Mouse (Mus musculus): ENCODE data around the gene Pdk2.

The Pdk2 gene

DNA sequence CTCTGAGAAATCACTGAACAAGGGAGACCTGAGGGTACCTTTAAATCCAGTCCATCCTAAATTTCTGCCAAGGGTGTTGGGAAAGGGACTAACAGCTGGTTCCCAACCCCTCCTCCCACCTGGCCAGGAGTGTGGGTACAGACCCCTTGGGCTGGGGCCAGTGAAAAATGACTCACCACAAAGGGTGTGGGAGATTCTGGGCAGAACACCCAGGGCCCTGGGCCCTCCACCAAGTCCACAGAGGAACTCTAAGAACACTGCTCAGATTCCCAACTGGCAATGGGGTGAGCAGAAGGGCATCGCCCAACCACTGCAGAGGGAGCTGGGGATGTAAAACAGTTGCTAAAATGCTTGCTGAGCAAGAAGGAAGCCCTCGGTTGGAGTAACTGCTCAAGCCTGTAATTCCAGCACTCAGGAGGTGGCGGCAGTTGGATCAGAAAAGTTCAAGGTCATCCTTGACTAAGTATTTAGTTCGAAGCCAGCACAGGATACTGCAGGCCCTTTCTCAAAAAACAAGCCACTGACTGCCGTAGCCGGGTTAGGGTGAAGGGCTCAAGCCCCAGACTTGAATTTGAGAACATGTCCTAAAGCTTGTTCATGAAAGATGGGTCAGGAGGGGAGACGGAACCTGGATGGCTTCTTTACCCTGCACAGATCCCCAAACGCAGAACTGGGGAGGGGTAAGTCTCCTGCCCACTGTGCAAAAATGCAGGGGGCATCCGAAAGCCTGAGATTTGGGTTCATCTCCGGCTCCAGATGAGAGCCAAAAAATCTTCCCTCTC lies 52.2 kb downstream of the Pdk2 start:
- peak; percentile 89 for DNase-seq (ENCODE audit: extremely low read depth, low read depth, low spot score)

DNA sequence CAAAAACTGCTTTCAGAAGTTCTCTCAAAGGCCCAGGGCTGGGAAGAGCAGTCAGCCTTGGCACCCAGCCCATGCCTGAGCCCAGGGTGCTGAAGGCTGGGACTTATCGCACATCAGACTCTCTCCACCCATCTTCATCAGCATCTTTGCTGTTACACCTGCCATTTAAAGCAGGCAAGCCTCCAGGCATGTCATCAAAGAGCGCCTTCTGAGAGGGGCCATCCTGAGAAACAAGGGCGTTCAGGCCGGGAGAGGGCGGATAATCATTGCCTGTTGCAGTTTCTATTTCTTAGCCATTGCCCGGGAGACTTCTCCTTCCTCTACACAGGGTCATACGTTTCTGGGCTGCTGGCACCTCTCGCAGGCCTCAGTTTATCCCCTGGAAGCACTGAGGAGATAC lies 53.3 kb downstream of the Pdk2 start:
- no peak for DNase-seq (ENCODE audit: extremely low read depth, low read depth, low spot score)

DNA sequence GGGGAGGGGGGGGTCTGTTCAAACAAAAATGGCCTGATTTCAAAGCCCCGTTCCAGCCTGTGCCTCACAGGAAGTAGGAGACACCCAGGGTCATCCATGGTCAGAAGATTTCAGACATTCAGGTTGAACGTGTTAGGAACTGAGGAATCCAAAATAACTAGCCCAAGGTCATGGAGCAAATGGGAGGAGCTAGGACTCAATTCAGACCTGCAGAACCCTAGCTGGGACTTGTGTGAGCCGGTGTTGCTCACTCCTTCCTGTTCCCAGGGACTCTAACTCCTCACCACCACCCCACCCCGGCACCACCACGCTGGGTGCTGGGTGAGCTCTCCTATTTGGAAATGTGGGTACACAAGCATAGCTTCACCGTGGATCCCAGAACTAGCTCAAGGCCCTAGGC lies 53.8 kb downstream of the Pdk2 start:
- DNase-seq (ENCODE audit: extremely low read depth, low read depth, low spot score), result peak; percentile 95

DNA sequence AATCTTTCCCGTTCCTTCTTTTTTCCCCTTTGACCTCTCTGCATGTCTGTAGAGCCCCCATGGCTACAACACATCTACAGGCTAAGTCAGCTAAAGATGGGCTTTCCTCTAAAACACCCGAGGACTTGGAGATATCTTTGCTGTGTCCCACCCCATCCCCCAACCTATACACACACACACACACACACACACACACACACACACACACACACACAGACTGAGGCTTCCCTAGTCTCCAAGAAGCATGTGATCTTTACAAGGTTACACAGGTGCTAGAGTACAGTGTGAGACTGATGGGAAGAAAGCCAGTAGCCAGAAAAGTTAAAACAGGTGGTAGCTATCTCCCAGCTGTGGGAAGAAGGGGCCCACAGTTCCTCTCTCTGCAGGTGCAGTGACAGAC lies 54.7 kb downstream of the Pdk2 start:
- no peak for DNase-seq (ENCODE audit: extremely low read depth, low read depth, low spot score)

DNA sequence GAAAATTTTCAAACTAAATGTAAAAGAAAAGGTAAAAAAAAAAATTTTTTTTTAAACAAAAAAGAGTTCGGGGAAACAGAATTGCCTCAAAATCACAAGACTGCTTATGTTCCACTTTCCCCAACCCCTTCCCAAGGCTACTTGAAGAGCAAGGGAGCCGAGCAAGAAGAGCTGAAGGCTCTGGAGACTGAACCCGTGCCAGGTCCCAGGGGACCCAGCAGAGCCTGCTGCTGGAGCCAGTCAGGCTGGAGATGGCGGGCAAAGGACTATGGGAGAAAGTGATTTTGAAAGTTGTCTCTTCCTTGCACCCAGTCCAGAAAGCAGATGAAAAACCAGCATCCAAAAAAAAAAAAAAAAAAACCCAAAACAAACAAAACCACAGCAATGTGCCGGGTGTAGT lies 55.3 kb downstream of the Pdk2 start:
- no peak for DNase-seq (ENCODE audit: extremely low read depth, low read depth, low spot score)

DNA sequence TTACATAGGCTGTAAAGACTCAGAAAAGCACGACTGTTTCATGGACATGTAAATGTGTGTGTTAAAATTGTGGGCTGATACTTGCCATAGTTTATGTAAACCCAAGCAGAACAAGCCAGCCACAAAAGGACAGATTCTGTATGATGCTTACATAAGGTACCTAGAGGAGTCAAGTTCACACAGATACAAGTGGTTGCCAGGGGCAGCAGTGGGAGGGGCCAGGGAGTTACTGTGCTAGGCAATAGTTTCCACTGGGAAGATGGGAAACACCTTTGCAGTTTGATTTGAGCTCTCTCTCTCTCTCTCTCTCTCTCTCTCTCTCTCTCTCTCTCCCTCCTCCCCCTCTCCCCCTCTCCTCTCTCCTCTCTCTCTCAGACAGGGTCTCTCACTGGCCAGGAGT lies 56.0 kb downstream of the Pdk2 start:
- no peak for DNase-seq (ENCODE audit: extremely low read depth, low read depth, low spot score)

DNA sequence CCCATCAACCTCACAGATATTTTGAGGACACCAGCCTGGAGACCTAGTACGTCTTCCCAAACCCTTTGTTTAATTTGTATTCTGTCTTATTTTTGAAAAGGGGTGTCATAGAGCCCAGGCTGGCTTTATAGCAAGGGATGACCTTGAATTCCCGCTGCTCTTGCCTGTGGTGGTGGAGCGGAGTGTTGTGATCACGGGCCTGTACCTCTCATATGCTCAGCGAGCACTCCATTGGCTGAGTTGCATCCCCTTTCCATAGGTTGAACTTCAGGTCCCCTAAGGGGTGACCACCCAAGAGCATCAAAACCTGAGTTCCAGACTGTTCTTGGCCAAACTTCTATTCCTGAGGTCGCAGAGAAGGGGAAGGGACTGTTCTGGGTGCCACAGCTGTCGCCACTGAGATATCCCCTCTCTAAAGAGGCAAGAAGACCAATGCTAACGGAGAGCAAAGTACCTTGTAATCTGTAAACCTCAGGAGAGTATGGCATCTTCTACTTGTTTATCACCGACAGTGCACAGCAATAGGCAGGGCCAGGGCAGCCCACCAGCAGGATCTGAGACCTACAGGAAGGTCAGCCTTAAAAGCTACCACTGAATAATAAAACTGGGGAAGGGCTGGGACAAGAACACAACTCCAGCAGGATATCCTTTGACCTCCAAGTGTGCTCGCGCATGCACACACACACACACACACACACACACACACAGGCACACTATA lies 61.5 kb downstream of the Pdk2 start:
- no peak for DNase-seq (ENCODE audit: extremely low read depth, low read depth, low spot score)

DNA sequence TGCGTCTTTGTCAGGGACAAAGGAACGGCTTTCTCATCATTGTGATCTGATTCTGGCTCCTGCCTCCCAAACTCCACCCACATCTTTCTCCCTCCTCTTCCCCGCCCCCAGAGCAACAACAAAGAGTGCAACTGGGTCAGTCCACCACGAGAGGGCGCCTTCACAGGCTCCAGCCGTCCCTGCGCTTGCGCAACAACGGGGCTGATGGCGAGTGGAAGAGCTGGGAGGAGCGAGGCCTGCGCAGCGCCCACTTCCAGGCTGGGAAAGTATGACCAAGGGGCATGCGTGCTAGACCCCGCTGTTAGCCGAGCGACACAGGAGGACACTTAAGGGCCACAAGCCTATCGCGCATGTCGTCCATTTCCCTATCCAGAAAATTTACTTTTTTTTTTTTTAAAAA lies 62.2 kb downstream of the Pdk2 start:
- no peak for DNase-seq (ENCODE audit: extremely low read depth, low read depth, low spot score)

DNA sequence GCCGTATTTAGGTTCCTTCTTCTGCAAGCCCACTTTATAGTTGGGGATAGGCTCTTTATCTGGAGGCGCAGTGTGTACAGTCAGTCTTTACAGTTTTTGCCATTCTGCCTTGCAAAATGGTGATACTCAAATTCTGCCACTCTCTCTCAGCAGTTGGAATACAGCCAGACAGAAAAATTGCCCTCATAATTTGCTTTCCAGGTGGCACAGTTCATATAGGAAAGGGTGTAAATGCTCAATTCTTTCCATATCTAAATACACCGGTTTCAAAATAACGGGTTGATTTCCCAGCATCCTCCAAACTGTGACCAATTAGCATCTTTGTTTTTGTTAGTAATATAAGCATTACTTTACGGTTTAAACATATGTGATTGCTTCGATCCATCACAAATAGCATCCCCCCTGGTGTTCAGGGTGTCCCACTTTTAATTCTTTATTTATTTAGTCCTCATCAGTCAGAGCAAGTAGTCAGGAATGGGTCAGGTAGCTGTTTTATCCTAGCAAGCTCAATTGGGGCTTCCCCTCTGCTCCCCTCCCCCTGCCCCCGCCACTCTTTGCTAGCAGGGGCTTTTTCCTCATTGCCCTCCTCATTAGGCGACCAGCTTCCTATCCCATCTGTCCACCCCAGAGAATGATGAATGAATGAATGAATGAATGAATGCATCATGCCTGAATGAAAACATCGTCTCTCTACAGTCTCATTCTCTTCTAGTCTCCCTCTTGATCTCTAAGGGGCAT lies 62.8 kb downstream of the Pdk2 start:
- no peak for DNase-seq (ENCODE audit: extremely low read depth, low read depth, low spot score)

Measured in fat pad, adult 2 months (tissue).